Mouse (Mus musculus) hindbrain, embryonic 10.5 days (tissue): ENCODE measurements around the gene Olfr59. TPM values are rescaled to one million over a fixed set of nuclear protein-coding genes. Genes with fewer than 3 reads are reported as not detected.

Experiments
- DNase-seq: peaks from one replicate; pipeline ENCODE4 v3.0.0-alpha.2; 2017; ENCODE audit warnings: low spot score
- H3K27ac ChIP-seq: fragments of 300-500 bp; sonication (generic); 2 replicates; pipeline ENCODE4 v1.5.1; 2016; ENCODE audit warnings: mild to moderate bottlenecking, moderate library complexity
- H3K27me3 ChIP-seq: fragments of 300-500 bp; sonication (generic); 2 replicates; pipeline ENCODE4 v1.6.1; 2016; ENCODE audit warnings: mild to moderate bottlenecking; ENCODE audit not compliant: poor library complexity, insufficient read depth, severe bottlenecking
- H3K36me3 ChIP-seq: fragments of 300-500 bp; sonication (generic); 2 replicates; pipeline ENCODE4 v1.6.1; 2016; ENCODE audit warnings: mild to moderate bottlenecking, moderate library complexity
- H3K4me1 ChIP-seq: fragments of 300-500 bp; sonication (generic); replicated peaks from 2 replicates; pipeline ENCODE4 v1.6.1; 2016; ENCODE audit warnings: mild to moderate bottlenecking
- H3K4me3 ChIP-seq: fragments of 300-500 bp; sonication (generic); 2 replicates; pipeline ENCODE4 v1.5.1; 2016; ENCODE audit warnings: mild to moderate bottlenecking, moderate library complexity
- H3K9me3 ChIP-seq: fragments of 300-500 bp; sonication (generic); 2 replicates; pipeline ENCODE4 v1.6.1; 2016; ENCODE audit warnings: mild to moderate bottlenecking, moderate library complexity
- WGBS: fragments of 180-500 bp; shearing (Covaris S2); methylation state at CpG from one replicate; pipeline ENCODE4 v1.1.7; 2016; 5-methylcytosine and 5-hydroxymethylcytosine counted together
- polyA plus RNA-seq: library from polyadenylated mRNA; unstranded; fragments of >200 nt; fragmentation: Nextera tagmentation; extraction: Ambion mirVana; gene quantifications from 2 replicates; pipeline ENCODE4 v1.2.1, GENCODE M21; 2016

Gene Olfr59
- polyA plus RNA-seq = not detected in 2 replicates

DNA sequence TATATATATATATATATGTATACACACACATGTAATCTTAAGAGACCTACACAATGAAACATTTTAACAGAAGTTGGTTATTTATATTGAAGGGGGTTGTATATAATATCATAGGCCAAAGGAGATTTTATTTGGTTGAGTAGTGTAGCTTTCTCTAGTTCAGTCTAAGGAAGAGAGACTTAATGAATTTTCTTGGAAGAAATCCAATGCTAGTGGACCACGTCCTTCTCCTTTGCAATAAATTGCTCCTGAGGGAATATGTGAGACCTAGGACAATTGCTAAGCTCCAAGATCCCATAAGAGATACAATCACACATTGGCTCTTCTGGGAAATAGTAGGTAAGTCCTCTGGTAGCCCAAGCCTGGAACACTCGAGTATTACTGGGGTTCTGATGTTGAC is at the start of gene Olfr59:
Gene Olfr59, plus strand, starts transcription at position 301 of the 400 bp plus-strand sequence.
- no peaks in the 10 kb centered on the region for H3K4me1 ChIP-seq
- no peaks in the 10 kb centered on the region for H3K27me3 ChIP-seq
- DNase-seq = no peak
- H3K27ac ChIP-seq = no peak within 1 kb of the TSS
- 72% methylated on average over 2 of the region's 2 CpGs for whole genome bisulfite sequencing
- peaks cover 30% of the 10 kb centered on the region for H3K9me3 ChIP-seq
- no peaks in the 10 kb centered on the region for H3K36me3 ChIP-seq
- H3K4me3 ChIP-seq = no peak within 1 kb of the TSS

DNA sequence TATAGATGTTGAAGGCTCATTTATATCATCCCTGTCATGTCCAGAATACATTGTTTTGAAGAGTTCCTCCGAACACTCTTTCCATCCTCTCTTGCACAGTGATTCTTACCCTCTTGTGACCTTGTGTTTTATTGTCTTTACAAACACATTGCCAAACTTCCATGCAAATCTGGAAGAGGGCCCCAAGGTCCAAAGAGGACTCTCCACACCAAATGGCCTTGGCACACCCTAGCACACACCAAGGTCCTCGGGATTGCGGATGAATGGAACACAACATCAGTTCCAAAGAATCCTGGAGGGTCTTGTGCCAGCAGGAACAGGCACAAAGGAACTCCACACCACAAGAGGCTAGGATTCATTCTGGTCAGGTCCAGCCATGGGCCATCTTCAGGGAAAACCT is 42.3 kb upstream of the Olfr59 start:
- Histone ChIP-seq H3K4me3 (no peak overlapping the region), H3K36me3 (no peaks in the 10 kb centered on the region), H3K27me3 (no peaks in the 10 kb centered on the region), H3K9me3 (peaks cover 33% of the 10 kb centered on the region), H3K4me1 (no peaks in the 10 kb centered on the region), H3K27ac (no peak overlapping the region)
- 84% methylated on average over 3 of the region's 3 CpGs for WGBS
- DNase-seq = no peak

GRCm38 (mm10) chr11:74259508-74259907 is 24.0 kb upstream of the Olfr59 start, which contains the start of gene Olfr406:
Olfr406 (plus strand) TSS chr11:74259808.
- DNase-seq = no peak
- Histone ChIP-seq H3K4me3 (no peak within 1 kb of the TSS), H3K4me1 (no peaks in the 10 kb centered on the region), H3K27me3 (no peaks in the 10 kb centered on the region), H3K9me3 (peaks cover 34% of the 10 kb centered on the region), H3K36me3 (no peaks in the 10 kb centered on the region), H3K27ac (no peak within 1 kb of the TSS)
- WGBS = 65% methylated on average over 2 of the region's 2 CpGs

DNA sequence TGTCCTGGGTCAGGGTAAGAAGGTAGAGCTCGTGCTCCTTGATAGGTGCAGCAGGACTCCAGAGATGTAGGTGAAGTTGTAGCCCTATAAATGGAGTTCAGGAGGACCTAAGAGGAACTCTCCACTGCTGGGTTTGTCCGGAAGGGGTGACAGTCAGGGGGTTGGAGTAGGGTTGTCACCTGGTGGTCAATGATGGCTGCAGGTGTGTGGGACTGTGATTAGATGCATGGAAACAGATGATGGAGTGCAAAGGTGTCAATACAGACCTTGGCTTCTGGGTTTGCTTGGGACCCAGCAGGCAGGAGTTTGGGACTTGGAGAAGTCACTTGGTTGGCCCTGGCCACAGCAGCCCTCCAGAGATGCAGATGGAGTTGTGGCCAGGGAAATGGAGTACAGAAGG is 3.7 kb downstream of the Olfr59 start:
- H3K27ac ChIP-seq = no peak overlapping the region
- no peaks in the 10 kb centered on the region for H3K4me1 ChIP-seq
- 81% methylated on average over 2 of the region's 2 CpGs for WGBS
- no peak for DNase-seq
- no peak overlapping the region for H3K4me3 ChIP-seq
- no peaks in the 10 kb centered on the region for H3K36me3 ChIP-seq
- no peaks in the 10 kb centered on the region for H3K27me3 ChIP-seq
- peaks cover 13% of the 10 kb centered on the region; the same call in 1 of the 2 replicates for H3K9me3 ChIP-seq

GRCm38 (mm10) chr11:74326044-74326443 is 42.5 kb downstream of the Olfr59 start:
- H3K4me1 ChIP-seq = no peaks in the 10 kb centered on the region
- peaks cover 8% of the 10 kb centered on the region; the same call in 1 of the 2 replicates for H3K9me3 ChIP-seq
- no peaks in the 10 kb centered on the region for H3K36me3 ChIP-seq
- H3K4me3 ChIP-seq = no peak overlapping the region
- no peaks in the 10 kb centered on the region for H3K27me3 ChIP-seq
- H3K27ac ChIP-seq = no peak overlapping the region
- no peak for DNase-seq
- WGBS = 89% methylated on average over 2 of the region's 2 CpGs

DNA sequence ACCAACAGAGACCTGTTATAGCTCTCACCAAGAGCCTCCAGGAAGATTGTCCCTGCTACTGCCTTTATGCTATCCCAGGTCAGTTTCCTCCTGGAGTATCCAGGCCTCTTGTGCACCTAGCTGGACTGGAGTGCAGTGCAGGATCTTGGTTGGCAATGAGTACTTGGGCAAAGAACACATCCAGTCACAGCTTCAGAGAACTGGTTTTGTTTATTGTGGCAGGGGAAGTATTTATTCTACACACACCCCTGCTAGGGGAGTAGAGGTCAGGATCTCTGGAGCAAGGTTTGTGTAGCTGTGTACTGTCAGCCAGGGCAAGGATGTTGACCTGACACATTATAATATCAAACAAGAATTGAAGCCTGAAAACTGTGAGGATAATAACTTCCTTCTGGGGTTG is 45.2 kb downstream of the Olfr59 start:
- Histone ChIP-seq H3K36me3 (no peaks in the 10 kb centered on the region), H3K4me1 (no peaks in the 10 kb centered on the region), H3K9me3 (no peaks in the 10 kb centered on the region), H3K27me3 (no peaks in the 10 kb centered on the region), H3K27ac (no peak overlapping the region), H3K4me3 (no peak overlapping the region)
- no peak for DNase-seq

DNA sequence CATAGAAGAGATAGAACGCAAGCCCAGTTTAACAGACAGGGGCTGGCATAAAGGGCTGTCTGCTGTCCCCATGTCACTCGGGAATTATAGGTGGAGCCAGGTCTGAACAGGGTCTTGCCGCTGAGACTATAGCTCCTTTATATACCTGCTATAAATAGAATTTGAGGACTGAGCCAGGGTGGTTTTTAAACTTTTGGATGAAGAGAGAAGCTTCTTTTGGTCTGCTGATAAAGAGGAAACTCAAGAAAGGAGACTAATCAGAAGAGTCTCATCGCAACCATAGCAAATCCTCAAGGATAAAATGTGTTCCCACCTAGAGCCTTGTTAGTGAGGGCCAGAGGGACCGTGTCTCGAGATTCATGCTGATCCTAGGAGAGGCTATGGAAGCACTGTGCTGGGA is 54.4 kb downstream of the Olfr59 start, which contains the start of gene Olfr410:
Gene Olfr410, minus strand, starts transcription at position 101 of the 400 bp plus-strand sequence.
- Histone ChIP-seq H3K27me3 (no peaks in the 10 kb centered on the region), H3K27ac (no peak within 1 kb of the TSS), H3K4me3 (no peak within 1 kb of the TSS), H3K9me3 (no peaks in the 10 kb centered on the region), H3K4me1 (no peaks in the 10 kb centered on the region), H3K36me3 (no peaks in the 10 kb centered on the region)
- DNase-seq = no peak
- WGBS = 86% methylated on average over 6 of the region's 6 CpGs

Other genes starting within 250 kb of the Olfr59 start
- gene Olfr139, start 227.2 kb upstream of the Olfr59 start, polyA plus RNA-seq = not detected in 2 replicates
- gene Olfr399, start 227.1 kb upstream of the Olfr59 start, polyA plus RNA-seq = not detected in 2 replicates
- not detected in 2 replicates for gene Zfp616, start 213.8 kb upstream of the Olfr59 start, polyA plus RNA-seq
- not detected in 2 replicates for gene Olfr401, start 170.0 kb upstream of the Olfr59 start, polyA plus RNA-seq
- gene Olfr402, start 130.2 kb upstream of the Olfr59 start, polyA plus RNA-seq = not detected in 2 replicates
- gene Olfr403, start 97.5 kb upstream of the Olfr59 start, polyA plus RNA-seq = not detected in 2 replicates
- not detected in 2 replicates for gene Olfr43, start 72.4 kb upstream of the Olfr59 start, polyA plus RNA-seq
- not detected in 2 replicates for gene Olfr406, start 23.9 kb upstream of the Olfr59 start, polyA plus RNA-seq
- not detected in 2 replicates for gene Olfr410, start 54.3 kb downstream of the Olfr59 start, polyA plus RNA-seq
- gene Olfr411, start 68.9 kb downstream of the Olfr59 start, polyA plus RNA-seq = not detected in 2 replicates
- gene Olfr412, start 78.3 kb downstream of the Olfr59 start, polyA plus RNA-seq = not detected in 2 replicates